Mouse (Mus musculus) bone marrow macrophage, adult 2 months (primary cell): ENCODE data around the gene Smg6. TPM values are rescaled to one million over a fixed set of nuclear protein-coding genes. Genes with fewer than 3 reads are reported as not detected.

Experiments
- H3K27ac ChIP-seq: 2 replicates; pipeline ENCODE4 v1.5.1; 2012; ENCODE audit warnings: low read depth, low read length; ENCODE audit not compliant: insufficient read depth
- H3K4me1 ChIP-seq: 2 replicates; pipeline ENCODE4 v1.6.1; 2012; ENCODE audit warnings: low read length; ENCODE audit not compliant: control insufficient read depth, insufficient read depth
- H3K4me3 ChIP-seq: 2 replicates; pipeline ENCODE4 v1.5.1; 2012; ENCODE audit warnings: mild to moderate bottlenecking, low read length, moderate library complexity; ENCODE audit not compliant: insufficient read depth
- CTCF ChIP-seq: IDR thresholded peaks from 2 replicates; pipeline ENCODE4 v1.5.1; 2012; ENCODE audit warnings: low read depth, mild to moderate bottlenecking, low read length, moderate library complexity
- POLR2A ChIP-seq: IDR thresholded peaks from 2 replicates; pipeline ENCODE4 v1.6.1; 2012; ENCODE audit warnings: mild to moderate bottlenecking, low read depth, low read length, borderline replicate concordance
- polyA plus RNA-seq: library from polyadenylated mRNA; stranded (reverse); fragments of >200 nt; gene quantifications from 2 replicates; pipeline ENCODE4 v1.2.4, GENCODE M21; 2012; ENCODE audit not compliant: missing spikeins, insufficient read depth, insufficient read length

Gene Smg6
- polyA plus RNA-seq, 1 experiment = 14.7 TPM

- TF ChIP-seq CTCF = no peak
- TF ChIP-seq POLR2A = no peak
- Histone ChIP-seq H3K4me3 (no peak overlapping the region), H3K27ac (no peak overlapping the region), H3K4me1 (peaks cover 9% of the 10 kb centered on the region)
These were observed 108.5 kb downstream of the Smg6 start for GRCm38 (mm10) chr11:75034104-75034503.

- H3K4me3 ChIP-seq = no peak overlapping the region
- no peak overlapping the region for H3K27ac ChIP-seq
- H3K4me1 ChIP-seq = peaks cover 3% of the 10 kb centered on the region
- no peak for TF ChIP-seq POLR2A
- TF ChIP-seq CTCF = no peak
These were observed 118.7 kb downstream of the Smg6 start for GRCm38 (mm10) chr11:75044333-75044732.

- no peak overlapping the region for H3K27ac ChIP-seq
- H3K4me1 ChIP-seq = peaks cover 3% of the 10 kb centered on the region
- TF ChIP-seq POLR2A (no peak), CTCF (no peak)
- no peak overlapping the region for H3K4me3 ChIP-seq
These were observed 120.2 kb downstream of the Smg6 start for GRCm38 (mm10) chr11:75045822-75046221.

DNA sequence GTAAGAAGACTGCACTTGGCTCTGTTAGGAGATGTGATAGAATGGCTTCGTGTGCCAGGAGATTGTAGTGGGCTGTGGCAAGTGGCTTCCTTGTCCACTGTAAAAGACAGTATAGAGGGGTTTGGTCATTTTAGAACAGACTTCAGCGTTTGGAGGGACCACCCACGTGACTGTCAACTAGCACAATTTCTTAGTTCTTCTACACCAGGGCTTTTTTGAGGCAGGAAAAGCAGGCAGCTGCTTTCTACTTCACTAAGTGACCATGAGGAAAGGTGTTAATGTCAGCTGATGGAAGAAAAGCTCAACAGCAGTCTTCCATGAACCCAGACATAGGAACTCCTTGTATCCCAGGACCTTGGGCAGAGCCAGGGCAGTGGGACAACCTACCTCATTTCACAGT lies 121.0 kb downstream of the Smg6 start:
- Histone ChIP-seq H3K4me3 (no peak overlapping the region), H3K27ac (no peak overlapping the region), H3K4me1 (peaks cover 3% of the 10 kb centered on the region)
- TF ChIP-seq CTCF (no peak), POLR2A (no peak)

DNA sequence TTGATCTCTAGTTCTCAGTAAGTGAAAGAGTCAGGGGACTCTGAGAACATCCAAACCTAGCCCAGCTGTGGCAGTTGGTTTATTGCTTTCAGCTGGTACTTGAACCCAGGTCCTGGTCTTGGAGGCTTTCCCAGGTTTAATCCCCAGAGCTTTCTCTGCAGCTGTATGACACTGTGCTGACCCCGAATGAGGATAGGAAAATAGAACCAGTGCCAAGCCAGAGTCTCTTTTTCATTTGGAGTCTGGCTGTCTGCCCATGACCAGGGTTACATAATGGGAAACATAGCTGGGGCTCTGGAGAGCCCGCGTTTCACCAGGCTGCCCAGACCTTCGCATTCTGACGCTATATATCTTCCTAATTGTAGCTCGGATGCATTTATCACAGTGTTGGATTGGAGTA lies 121.4 kb downstream of the Smg6 start:
- H3K4me3 ChIP-seq = no peak overlapping the region
- H3K4me1 ChIP-seq = peaks cover 3% of the 10 kb centered on the region
- no peak overlapping the region for H3K27ac ChIP-seq
- no peak for TF ChIP-seq POLR2A
- TF ChIP-seq CTCF = no peak

DNA sequence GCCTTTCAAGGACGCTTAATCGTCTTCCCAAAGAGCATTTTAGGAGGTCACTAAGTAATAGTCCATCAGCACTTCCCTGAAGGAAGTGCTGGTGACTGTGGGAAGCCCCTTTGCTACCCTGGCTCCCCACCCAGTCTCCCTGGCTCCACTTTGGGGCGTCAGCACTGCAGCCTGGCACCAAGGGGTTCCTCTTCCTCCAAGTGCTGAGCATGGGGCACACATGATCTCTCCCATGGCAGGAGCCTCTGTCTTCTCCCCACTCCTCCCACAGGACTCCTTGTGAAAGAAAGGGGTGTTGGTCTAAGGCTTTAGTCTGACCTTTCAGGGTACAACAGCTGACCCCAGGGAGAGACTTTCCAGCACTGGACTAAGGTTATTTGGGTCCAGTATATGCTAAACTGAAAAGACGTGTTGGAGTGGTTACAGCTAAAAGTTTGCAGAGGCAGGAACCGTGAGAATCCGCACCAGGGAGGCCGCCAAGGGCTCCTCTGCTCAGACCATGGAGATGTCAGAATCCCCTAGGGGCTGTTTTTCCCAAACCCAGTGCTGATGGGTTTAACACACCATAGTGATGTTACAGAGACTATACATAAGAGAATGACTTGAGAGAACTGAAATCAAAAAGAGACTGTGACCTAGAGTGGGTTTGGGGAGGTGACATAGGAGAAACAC lies 122.2 kb downstream of the Smg6 start:
- Histone ChIP-seq H3K27ac (no peak overlapping the region), H3K4me3 (no peak overlapping the region), H3K4me1 (peaks cover 3% of the 10 kb centered on the region)
- no peak for TF ChIP-seq POLR2A
- no peak for TF ChIP-seq CTCF

- no peak overlapping the region for H3K4me3 ChIP-seq
- TF ChIP-seq POLR2A (no peak), CTCF (no peak)
- peaks cover 8% of the 10 kb centered on the region for H3K4me1 ChIP-seq
- no peak overlapping the region for H3K27ac ChIP-seq
These were observed 123.5 kb downstream of the Smg6 start for GRCm38 (mm10) chr11:75049146-75049545.

DNA sequence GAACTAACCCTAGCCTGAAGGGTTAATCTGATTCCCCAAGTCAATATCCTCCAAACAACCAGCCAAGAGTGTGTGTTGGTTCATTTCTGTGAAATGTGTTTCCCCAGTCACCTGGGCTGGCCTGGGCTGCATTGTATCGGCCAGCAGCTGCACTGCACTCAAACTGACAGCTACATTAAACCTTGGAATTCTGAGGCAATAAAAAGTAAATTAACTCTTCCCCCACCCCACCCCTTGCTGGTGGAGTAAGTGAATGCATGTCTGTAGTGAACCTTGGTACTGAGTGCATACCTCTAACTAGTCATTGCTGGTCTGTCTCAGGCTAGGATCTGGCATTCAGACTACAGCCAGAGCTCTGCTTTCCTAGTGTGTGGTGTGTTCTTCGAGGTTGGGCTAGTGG lies 124.2 kb downstream of the Smg6 start:
- Histone ChIP-seq H3K27ac (no peak overlapping the region), H3K4me3 (no peak overlapping the region), H3K4me1 (peaks cover 14% of the 10 kb centered on the region)
- TF ChIP-seq CTCF (no peak), POLR2A (no peak)

DNA sequence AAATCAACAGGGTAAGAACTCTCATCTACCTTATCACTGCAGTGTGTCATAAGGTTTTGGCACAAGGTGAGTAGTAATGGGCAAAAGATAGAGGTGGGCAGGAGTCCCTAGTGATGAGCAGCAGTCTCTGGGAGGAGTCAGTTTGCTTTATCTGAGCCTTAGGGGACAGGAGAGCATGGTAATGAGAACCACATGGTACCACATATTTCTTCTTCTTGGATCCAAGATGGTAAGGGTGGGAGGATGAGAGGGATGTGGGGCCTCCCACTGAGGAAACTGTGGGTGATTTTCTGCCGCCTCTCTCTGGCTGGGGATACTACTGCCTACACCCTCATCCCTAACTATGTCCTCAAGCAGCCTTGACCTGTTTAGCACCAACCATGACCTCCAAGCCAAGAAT lies 125.6 kb downstream of the Smg6 start:
- no peak for TF ChIP-seq POLR2A
- TF ChIP-seq CTCF = no peak
- Histone ChIP-seq H3K4me1 (peaks cover 17% of the 10 kb centered on the region), H3K27ac (no peak overlapping the region), H3K4me3 (no peak overlapping the region)

DNA sequence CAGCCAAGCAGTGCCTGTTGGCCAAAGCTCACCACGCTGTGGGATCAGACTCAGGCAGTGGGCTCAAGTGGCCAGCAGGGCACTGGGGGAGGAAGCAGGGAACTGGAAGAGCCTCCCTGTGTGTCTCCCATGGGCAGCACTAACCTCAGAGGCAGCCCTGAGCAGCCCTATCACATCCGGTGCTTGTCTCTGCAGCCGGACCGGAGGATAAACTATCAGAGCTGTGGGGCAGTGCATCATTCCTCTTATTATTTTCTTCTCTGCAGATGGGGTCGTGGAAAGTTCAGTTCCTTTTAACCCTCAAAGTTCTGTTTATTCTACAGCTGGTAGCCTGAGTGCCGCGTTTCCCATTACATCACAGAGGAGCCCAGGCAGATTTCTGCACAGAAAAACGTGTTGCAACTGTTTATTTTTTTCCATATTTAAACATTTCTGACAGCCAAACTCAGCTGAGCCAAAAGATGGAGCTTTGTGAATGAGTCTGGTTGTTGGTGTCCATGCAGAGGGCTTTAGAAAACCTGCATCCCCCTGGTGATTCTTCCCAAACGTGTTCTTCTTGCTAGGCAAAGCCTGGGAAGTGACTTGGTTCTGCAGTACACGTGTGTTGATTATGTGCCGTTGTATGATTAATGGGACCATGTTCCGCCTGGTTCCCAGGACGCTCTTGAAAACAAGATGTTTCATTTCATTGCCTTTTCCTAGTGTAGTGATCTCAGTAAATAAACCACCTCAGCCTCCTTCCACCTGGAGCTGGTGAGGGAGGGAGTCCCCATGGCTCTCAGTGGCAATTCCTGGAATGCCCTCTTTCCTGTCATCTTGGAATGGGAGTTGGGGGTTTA lies 126.3 kb downstream of the Smg6 start:
- Histone ChIP-seq H3K4me3 (no peak overlapping the region), H3K27ac (no peak overlapping the region), H3K4me1 (peaks cover 15% of the 10 kb centered on the region)
- TF ChIP-seq CTCF (no peak), POLR2A (no peak)
